Mouse (Mus musculus) hindbrain, embryonic 15.5 days (tissue): Measurements from ENCODE around the gene Rnf144a. TPM values are rescaled to one million over a fixed set of nuclear protein-coding genes. Genes with fewer than 3 reads are reported as not detected.
A peak's percentile ranks its signal among the peaks of the same experiment; 100 is the strongest.

Source experiments
- ATAC-seq: fragments of 200-750 bp; cut with Nextera tagmentation; 2 replicates; pipeline ENCODE4 v1.8.0; 2017; ENCODE audit warnings: low read depth, moderate number of reproducible peaks, moderate TSS enrichment; ENCODE audit not compliant: low FRiP score
- H3K27ac ChIP-seq: fragments of 300-500 bp; sonication (generic); replicated peaks from 2 replicates; pipeline ENCODE4 v1.5.1; 2015; ENCODE audit warnings: mild to moderate bottlenecking, inconsistent platforms
- H3K27me3 ChIP-seq: fragments of 300-500 bp; sonication (generic); 2 replicates; pipeline ENCODE4 v1.6.1; 2015; ENCODE audit warnings: control low read depth, inconsistent platforms
- H3K36me3 ChIP-seq: fragments of 300-500 bp; sonication (generic); 2 replicates; pipeline ENCODE4 v1.6.1; 2015; ENCODE audit warnings: control low read depth, inconsistent platforms
- H3K4me1 ChIP-seq: fragments of 300-500 bp; sonication (generic); replicated peaks from 2 replicates; pipeline ENCODE4 v1.6.1; 2015; ENCODE audit warnings: control low read depth, inconsistent platforms
- H3K4me2 ChIP-seq: fragments of 300-500 bp; sonication (generic); 2 replicates; pipeline ENCODE4 v1.6.1; 2015; ENCODE audit warnings: moderate library complexity, mild to moderate bottlenecking, inconsistent platforms
- H3K4me3 ChIP-seq: fragments of 300-500 bp; sonication (generic); 2 replicates; pipeline ENCODE4 v1.5.1; 2015; ENCODE audit warnings: mild to moderate bottlenecking, inconsistent platforms
- H3K9ac ChIP-seq: fragments of 300-500 bp; sonication (generic); 2 replicates; pipeline ENCODE4 v1.6.1; 2015; ENCODE audit warnings: inconsistent platforms
- H3K9me3 ChIP-seq: fragments of 300-500 bp; sonication (generic); 2 replicates; pipeline ENCODE4 v1.6.1; 2016; ENCODE audit warnings: control low read depth, inconsistent platforms
- WGBS: fragments of 180-500 bp; shearing (Covaris S2); methylation state at CpG from one replicate; pipeline ENCODE4 v1.1.7; 2015; 5-methylcytosine and 5-hydroxymethylcytosine counted together
- polyA plus RNA-seq: library from polyadenylated mRNA; unstranded; fragments of >200 nt; fragmentation: Nextera tagmentation; extraction: Ambion mirVana; gene quantifications from 2 replicates; pipeline ENCODE4 v1.2.1, GENCODE M21; 2015

Rnf144a gene
- polyA plus RNA-seq, 1 experiment from 2014 or later: 29.3 TPM

DNA sequence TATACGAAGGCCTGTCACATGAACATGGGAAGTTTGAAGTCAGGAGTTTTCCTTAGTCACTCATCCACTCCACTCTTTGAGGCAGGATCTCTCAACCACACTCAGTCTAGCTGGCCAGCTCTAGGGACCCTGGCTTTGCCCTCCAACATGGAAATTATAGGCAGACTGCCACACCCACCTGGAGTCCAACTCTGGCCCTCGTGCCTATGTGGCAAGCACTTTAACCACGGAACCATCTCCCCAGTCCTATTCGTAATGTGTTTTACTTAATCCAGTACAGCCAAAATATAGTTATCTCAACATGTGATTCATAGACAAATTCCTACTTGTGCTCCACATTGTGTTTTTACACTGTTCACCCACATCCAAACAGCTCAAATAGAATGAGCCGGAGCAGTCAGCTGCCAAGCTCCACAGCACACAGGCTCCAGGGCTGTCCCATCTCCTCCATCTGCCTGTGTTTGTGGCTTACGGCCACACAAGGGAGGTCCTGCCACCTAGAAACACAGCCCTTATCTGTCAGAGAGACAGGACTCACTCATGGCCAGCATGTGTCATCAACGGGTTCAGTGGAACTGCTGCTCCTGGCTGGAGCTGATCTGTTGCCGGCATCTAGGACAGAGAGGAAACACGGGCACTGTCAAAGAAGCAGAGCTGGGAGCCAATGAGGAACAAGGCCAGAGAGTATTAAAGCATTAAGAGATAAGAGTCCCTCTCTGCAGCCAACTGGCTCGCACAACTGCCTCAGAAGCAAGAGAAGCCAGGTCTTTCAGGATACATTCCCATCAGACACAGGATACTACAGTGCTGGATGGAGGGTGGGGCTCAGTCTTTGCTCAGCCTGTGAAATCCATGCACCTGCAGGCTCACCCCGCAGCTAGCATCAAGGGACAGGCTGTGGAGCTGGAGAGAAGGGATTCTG lies 10.0 kb downstream of the Rnf144a start:
- no peak overlapping the region for H3K9ac ChIP-seq
- H3K27me3 ChIP-seq: no peaks in the 10 kb centered on the region
- no peaks in the 10 kb centered on the region for H3K9me3 ChIP-seq
- no peak for ATAC-seq
- H3K27ac ChIP-seq: peak overlapping the region; percentile 23; the same call in 1 of the 2 replicates
- H3K36me3 ChIP-seq: 0 out of 2 replicates have a peak, but pooled peaks cover 4% of the 10 kb centered on the region
- 79% methylated on average over 11 of the region's 11 CpGs for WGBS
- peaks cover 38% of the 10 kb centered on the region for H3K4me1 ChIP-seq
- no peak overlapping the region for H3K4me3 ChIP-seq
- no peak overlapping the region for H3K4me2 ChIP-seq

DNA sequence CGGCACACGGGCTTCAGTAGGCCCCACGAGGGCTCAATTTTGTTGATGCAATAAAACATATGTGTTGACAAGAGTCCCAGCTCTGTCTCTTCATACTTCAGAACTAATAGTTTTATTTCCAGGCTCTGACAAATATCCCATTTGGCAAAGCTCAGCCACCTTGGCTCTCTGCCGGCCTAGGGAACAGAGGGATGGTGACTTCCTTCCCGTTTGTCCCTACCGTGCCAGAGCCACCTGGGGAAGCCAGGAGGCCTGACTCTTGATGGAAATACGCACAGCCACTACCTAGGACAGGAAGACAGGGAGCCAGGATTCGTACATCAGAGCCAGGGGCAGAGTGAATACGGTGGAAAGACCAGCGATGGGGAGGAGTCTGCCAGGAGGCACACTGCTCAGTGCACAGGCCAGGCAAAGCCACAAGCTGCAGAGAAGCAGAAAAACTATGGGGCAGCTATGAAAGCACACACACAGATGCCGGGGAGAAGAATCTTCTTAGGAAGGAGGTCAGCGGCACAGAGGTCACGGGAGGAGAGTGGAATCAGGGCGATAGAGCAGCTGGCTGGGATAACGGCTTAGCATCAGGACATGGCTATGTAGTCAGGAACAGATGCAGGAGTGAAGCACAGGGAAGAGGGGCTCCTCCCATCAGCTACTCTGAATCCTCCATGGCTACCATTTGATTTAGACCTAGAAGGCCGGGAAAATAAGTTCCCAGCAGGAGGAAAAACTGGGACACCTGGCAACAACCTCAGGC lies 11.5 kb downstream of the Rnf144a start:
- Histone ChIP-seq H3K36me3 (0 out of 2 replicates have a peak, but pooled peaks cover 4% of the 10 kb centered on the region), H3K9me3 (no peaks in the 10 kb centered on the region), H3K4me1 (peaks cover 30% of the 10 kb centered on the region), H3K27ac (no peak overlapping the region), H3K27me3 (no peaks in the 10 kb centered on the region), H3K4me3 (no peak overlapping the region), H3K9ac (no peak overlapping the region), H3K4me2 (no peak overlapping the region)
- 85% methylated on average over 16 of the region's 16 CpGs for WGBS
- ATAC-seq: no peak

DNA sequence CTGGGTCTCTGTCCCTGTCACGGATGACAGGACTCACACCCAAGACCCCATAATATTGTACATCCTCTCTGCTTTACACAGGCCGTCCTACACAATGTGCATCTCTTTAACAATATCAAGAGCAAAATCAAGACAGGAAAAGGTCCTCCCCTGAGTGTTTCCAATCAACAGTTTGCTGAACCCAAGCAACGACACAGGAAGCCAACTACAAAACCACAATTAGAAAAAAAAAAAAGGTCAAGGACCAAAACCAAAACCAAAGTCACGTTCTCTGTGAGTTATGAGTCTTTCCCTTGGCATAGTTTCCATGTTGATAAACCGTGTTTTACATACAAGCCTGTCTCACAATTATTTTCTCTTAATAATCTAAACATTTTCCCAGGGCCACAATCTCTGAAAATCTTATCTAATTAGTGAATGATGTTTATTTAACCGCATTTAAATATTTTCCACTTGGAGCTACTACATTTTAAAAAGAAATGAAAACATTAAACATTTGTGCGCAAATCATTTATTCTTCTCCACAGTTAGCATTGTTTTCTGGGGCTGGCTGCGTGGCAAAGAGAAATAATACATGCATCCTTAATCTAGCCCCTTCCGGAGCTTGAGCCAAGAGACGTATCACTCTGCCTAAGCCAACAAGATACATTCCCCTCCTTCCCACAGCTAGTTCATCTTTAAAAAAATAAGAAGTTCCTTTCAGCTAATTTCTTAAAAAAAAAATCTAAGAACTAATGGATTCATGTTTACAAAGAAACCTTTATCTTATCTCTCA lies 13.2 kb downstream of the Rnf144a start:
- H3K27me3 ChIP-seq: no peaks in the 10 kb centered on the region
- no peak overlapping the region for H3K9ac ChIP-seq
- 0 out of 2 replicates have a peak, but pooled peaks cover 4% of the 10 kb centered on the region for H3K36me3 ChIP-seq
- H3K4me3 ChIP-seq: no peak overlapping the region
- H3K9me3 ChIP-seq: no peaks in the 10 kb centered on the region
- H3K4me2 ChIP-seq: no peak overlapping the region
- H3K4me1 ChIP-seq: peaks cover 29% of the 10 kb centered on the region
- no peak for ATAC-seq
- WGBS: 77% methylated on average over 10 of the region's 10 CpGs
- no peak overlapping the region for H3K27ac ChIP-seq

DNA sequence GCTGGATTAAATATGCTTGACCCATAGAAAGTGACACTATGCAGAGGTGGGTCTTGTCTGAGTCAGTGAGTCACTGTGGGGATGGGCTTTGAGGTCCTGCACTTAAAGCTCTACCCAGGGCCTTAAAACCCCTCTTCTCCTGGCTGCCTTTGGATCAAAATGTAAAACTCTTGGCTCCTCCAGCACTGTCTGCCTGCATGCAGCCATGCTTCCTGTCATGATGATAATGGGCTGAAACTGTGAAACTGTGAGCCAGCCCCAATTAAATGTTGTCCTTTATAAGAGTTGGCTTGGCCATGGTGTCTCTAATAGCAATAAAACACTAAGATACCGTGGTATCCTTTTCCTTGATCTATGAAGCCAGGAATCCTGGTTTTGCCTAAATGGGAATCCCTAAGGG lies 13.8 kb downstream of the Rnf144a start:
- no peak for ATAC-seq
- no peak overlapping the region for H3K4me2 ChIP-seq
- WGBS: 72% methylated on average over 1 of the region's 1 CpGs
- H3K27ac ChIP-seq: no peak overlapping the region
- H3K4me1 ChIP-seq: peaks cover 29% of the 10 kb centered on the region
- H3K9me3 ChIP-seq: no peaks in the 10 kb centered on the region
- H3K36me3 ChIP-seq: 0 out of 2 replicates have a peak, but pooled peaks cover 4% of the 10 kb centered on the region
- H3K4me3 ChIP-seq: no peak overlapping the region
- H3K27me3 ChIP-seq: no peaks in the 10 kb centered on the region
- no peak overlapping the region for H3K9ac ChIP-seq

DNA sequence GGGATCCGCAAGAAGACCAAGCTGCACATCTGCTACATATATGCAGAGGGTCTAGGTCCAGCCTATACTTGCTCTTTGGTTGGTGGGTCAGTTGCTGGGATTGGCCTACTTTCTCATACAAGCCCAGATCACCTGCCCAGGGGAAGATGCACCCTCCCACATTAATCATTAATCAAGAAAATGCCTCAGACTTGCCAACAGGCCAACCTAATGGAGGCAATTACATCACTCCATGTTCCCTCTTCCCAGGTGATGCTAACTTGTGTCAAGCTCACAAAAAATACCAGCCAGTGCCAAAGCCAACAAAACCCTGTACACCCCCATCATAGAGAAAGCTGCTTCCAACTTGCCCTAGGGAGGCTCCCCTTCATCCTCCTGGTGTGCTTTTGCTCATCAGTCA lies 14.3 kb downstream of the Rnf144a start:
- Histone ChIP-seq H3K9me3 (no peaks in the 10 kb centered on the region), H3K27me3 (no peaks in the 10 kb centered on the region), H3K36me3 (0 out of 2 replicates have a peak, but pooled peaks cover 4% of the 10 kb centered on the region), H3K4me2 (no peak overlapping the region), H3K27ac (no peak overlapping the region), H3K4me3 (no peak overlapping the region), H3K9ac (no peak overlapping the region), H3K4me1 (peaks cover 28% of the 10 kb centered on the region)
- no peak for ATAC-seq
- WGBS: 91% methylated on average over 1 of the region's 1 CpGs

DNA sequence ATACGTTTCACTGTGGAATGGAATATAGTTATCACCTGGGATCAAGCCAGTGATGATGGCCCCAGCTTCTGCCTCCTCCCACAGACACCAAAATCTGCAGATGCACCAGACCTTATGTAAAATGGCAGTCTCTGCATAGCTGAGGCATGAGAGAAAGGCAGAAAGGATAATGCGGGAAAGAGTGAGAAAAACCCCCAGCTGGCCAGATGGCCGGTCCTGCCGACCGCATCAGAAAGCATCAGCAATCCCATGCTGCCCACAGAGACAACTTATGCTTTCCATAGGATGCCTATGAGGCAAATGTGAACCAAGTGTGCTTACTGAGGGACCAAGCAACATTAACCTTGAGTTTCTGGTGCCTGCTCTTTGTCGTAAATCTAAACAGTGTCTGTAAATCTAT lies 15.7 kb downstream of the Rnf144a start:
- Histone ChIP-seq H3K4me3 (no peak overlapping the region), H3K9me3 (no peaks in the 10 kb centered on the region), H3K27ac (no peak overlapping the region), H3K27me3 (no peaks in the 10 kb centered on the region), H3K4me2 (no peak overlapping the region), H3K4me1 (peaks cover 31% of the 10 kb centered on the region), H3K36me3 (0 out of 2 replicates have a peak, but pooled peaks cover 4% of the 10 kb centered on the region), H3K9ac (no peak overlapping the region)
- no peak for ATAC-seq
- 80% methylated on average over 6 of the region's 6 CpGs for WGBS

DNA sequence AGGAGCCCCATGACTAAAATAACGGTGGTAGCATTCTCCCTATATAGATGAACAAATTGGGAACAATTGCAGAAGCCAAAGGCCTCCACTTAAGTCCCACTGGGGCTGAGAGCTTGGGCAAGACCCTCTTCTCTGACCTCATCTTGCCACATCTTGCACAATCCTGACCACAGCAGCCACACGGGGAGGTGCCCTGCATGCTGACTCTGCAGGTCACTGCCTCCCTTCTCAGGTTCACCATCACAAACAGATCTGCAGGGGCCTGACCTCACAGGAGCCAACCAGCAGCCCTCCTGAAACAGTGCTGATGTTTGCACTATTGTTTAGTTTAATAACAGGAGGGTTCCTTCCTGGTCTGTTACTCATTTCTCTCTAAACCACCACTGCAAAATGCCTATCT lies 16.5 kb downstream of the Rnf144a start:
- 68% methylated on average over 2 of the region's 2 CpGs for WGBS
- Histone ChIP-seq H3K4me3 (no peak overlapping the region), H3K27me3 (no peaks in the 10 kb centered on the region), H3K9ac (no peak overlapping the region), H3K9me3 (no peaks in the 10 kb centered on the region), H3K4me1 (peaks cover 31% of the 10 kb centered on the region), H3K4me2 (no peak overlapping the region), H3K27ac (no peak overlapping the region), H3K36me3 (0 out of 2 replicates have a peak, but pooled peaks cover 2% of the 10 kb centered on the region)
- no peak for ATAC-seq

DNA sequence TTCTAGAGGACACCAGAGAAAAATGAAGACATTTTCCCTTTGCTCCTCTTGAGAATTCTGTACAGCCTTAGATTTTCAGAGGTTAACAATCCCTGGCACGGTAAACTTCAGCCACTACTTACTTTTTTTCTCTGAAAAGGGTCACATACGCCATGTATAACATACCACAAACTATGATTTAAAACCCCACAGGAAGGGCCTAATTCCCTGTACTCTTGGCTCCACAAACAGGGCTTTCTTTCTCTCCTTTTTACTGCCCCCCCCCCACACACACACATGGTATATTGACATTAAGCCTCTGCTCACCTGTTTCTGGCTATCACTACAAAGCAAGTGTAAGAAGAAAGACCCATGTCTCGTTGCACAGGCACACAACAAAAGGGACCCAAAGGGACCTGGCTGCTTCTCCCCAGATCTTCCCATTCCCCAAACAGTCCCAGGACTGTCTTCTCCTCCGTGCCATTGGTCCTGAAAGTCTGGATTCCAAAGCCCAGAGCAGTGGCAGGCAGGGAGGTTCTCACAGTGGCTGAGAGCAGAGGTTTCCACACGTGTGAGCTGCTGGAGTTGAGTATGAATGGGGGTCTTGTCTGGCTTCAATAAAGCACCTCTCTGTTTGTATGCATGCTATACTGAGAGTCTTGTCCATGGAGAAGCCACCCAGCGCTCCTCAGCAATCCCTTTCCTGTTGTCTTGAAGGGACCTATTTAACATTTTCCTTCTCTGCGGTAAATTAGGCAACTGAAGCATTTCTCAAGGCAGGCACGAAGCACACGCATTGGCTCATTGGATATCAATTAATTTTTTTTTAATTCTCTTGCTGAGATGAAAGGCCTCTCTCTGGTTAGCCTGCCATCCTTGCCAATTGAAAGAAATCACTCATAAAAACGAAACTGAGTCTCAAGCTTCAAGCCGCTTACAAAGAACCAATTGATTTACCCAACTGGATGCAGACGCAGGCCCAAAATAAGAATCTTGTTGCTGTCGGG lies 20.3 kb downstream of the Rnf144a start:
- H3K36me3 ChIP-seq: no peaks in the 10 kb centered on the region
- no peak overlapping the region for H3K9ac ChIP-seq
- H3K27me3 ChIP-seq: no peaks in the 10 kb centered on the region
- H3K27ac ChIP-seq: peak overlapping the region; percentile 62
- H3K4me1 ChIP-seq: peaks cover 27% of the 10 kb centered on the region
- no peak overlapping the region for H3K4me2 ChIP-seq
- ATAC-seq: peak; percentile 67
- no peaks in the 10 kb centered on the region for H3K9me3 ChIP-seq
- no peak overlapping the region for H3K4me3 ChIP-seq
- WGBS: 44% methylated on average over 13 of the region's 13 CpGs

DNA sequence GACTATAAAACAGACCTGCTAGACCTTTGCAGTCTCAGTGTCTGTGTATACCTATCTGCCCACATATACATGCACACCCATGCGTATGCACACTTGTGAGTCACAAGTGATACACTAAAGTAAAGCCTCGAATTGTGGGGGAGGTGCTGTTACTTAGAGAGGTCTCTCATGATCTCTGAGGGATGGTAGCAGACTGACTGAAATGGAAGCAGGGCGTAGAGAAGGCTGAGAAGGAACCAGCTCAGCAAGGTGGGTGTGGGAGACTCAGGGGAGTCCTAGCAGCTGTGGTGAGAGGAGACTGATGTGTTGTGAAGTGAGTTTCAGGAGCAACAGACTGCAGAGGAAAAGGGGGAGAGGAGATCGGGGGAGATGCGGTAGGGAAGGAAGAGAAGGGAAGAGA lies 21.8 kb downstream of the Rnf144a start:
- ATAC-seq: no peak
- Histone ChIP-seq H3K4me1 (peaks cover 27% of the 10 kb centered on the region), H3K4me3 (no peak overlapping the region), H3K27ac (no peak overlapping the region), H3K4me2 (no peak overlapping the region), H3K27me3 (no peaks in the 10 kb centered on the region), H3K36me3 (peaks cover 7% of the 10 kb centered on the region; the same call in 1 of the 2 replicates), H3K9me3 (no peaks in the 10 kb centered on the region), H3K9ac (no peak overlapping the region)
- WGBS: 83% methylated on average over 5 of the region's 5 CpGs

DNA sequence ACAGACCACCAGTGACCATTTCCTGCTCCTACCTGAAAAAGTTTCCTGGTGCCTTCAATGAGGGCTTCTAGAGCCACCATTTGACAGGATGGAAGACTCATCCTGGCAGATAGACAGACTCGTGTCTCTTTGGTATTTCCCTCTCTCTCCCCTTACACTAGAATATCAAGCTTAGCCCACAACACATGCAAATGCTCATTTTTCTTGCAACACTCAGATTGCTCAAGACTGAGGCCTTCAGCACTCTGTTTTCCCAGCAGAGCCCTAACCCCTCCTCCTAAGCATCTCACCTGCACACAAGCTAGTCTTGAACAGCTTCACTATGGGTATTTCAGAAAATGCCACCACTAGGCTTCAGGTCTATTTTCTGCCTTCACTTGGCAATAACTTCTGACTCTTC lies 23.9 kb downstream of the Rnf144a start:
- H3K4me1 ChIP-seq: peaks cover 27% of the 10 kb centered on the region
- H3K36me3 ChIP-seq: peaks cover 14% of the 10 kb centered on the region; the same call in 1 of the 2 replicates
- WGBS: 90% methylated on average over 1 of the region's 1 CpGs
- H3K27me3 ChIP-seq: no peaks in the 10 kb centered on the region
- H3K4me3 ChIP-seq: no peak overlapping the region
- no peak overlapping the region for H3K27ac ChIP-seq
- H3K4me2 ChIP-seq: no peak overlapping the region
- no peaks in the 10 kb centered on the region for H3K9me3 ChIP-seq
- no peak for ATAC-seq
- no peak overlapping the region for H3K9ac ChIP-seq

DNA sequence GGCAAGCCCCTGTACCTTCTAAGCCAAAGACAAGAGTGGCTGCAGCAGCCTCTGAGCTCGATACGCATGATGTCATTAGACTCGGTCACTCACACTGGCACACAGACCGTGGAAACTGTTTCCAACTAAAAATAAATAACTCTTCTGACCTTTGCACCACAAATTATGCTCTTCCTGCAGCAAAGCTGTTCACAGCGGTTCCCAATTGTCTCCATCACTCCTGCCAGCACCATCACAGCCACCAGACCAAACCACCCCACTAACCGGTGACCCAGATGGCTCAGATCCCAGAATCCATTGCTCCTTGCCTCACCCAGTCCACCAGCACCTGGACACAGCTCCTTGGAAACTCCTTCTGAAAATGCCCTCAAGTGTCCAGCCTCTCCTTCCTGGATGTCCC lies 27.5 kb downstream of the Rnf144a start:
- no peak for ATAC-seq
- H3K36me3 ChIP-seq: peaks cover 19% of the 10 kb centered on the region

More for the DNA sequence above, 27.5 kb downstream of the Rnf144a start:
- Histone ChIP-seq H3K27me3 (no peaks in the 10 kb centered on the region), H3K4me2 (no peak overlapping the region), H3K9me3 (no peaks in the 10 kb centered on the region), H3K4me1 (no peaks in the 10 kb centered on the region), H3K4me3 (no peak overlapping the region), H3K9ac (no peak overlapping the region), H3K27ac (no peak overlapping the region)
- 77% methylated on average over 6 of the region's 6 CpGs for WGBS
